Mouse (Mus musculus) liver, embryonic 15.5 days (tissue): ENCODE data around the gene Taf5. TPM values are rescaled to one million over a fixed set of nuclear protein-coding genes. Genes with fewer than 3 reads are reported as not detected.

ENCODE experiments used
- ATAC-seq: fragments of 200-750 bp; cut with Nextera tagmentation; 2 replicates; pipeline ENCODE4 v1.8.0; 2017; ENCODE audit warnings: moderate number of reproducible peaks, mild to moderate bottlenecking, moderate library complexity; ENCODE audit not compliant: insufficient read depth
- H3K27ac ChIP-seq: fragments of 300-500 bp; sonication (generic); replicated peaks from 2 replicates; pipeline ENCODE4 v1.5.1; 2015; ENCODE audit warnings: mild to moderate bottlenecking, inconsistent platforms
- H3K27me3 ChIP-seq: fragments of 300-500 bp; sonication (generic); 2 replicates; pipeline ENCODE4 v1.6.1; 2015; ENCODE audit warnings: mild to moderate bottlenecking, inconsistent platforms
- H3K36me3 ChIP-seq: fragments of 300-500 bp; sonication (generic); replicated peaks from 2 replicates; pipeline ENCODE4 v1.6.1; 2015; ENCODE audit warnings: moderate library complexity, mild to moderate bottlenecking, inconsistent platforms
- H3K4me1 ChIP-seq: fragments of 300-500 bp; sonication (generic); replicated peaks from 2 replicates; pipeline ENCODE4 v1.6.1; 2015; ENCODE audit warnings: inconsistent platforms
- H3K4me2 ChIP-seq: fragments of 300-500 bp; sonication (generic); 2 replicates; pipeline ENCODE4 v1.6.1; 2015; ENCODE audit warnings: moderate library complexity, mild to moderate bottlenecking, inconsistent platforms
- H3K4me3 ChIP-seq: fragments of 300-500 bp; sonication (generic); replicated peaks from 2 replicates; pipeline ENCODE4 v1.5.1; 2015; ENCODE audit warnings: mild to moderate bottlenecking, inconsistent platforms
- H3K9ac ChIP-seq: fragments of 300-500 bp; sonication (generic); 2 replicates; pipeline ENCODE4 v1.6.1; 2015; ENCODE audit warnings: moderate library complexity, mild to moderate bottlenecking, inconsistent platforms
- H3K9me3 ChIP-seq: fragments of 300-500 bp; sonication (generic); replicated peaks from 2 replicates; pipeline ENCODE4 v1.6.1; 2016; ENCODE audit warnings: inconsistent platforms
- WGBS: fragments of 180-500 bp; shearing (Covaris S2); methylation state at CpG from one replicate; pipeline ENCODE4 v1.1.7; 2015; ENCODE audit warnings: mixed read lengths; ENCODE audit not compliant: insufficient replicate concordance; 5-methylcytosine and 5-hydroxymethylcytosine counted together
- polyA plus RNA-seq: library from polyadenylated mRNA; unstranded; fragments of >200 nt; fragmentation: Nextera tagmentation; extraction: Ambion mirVana; gene quantifications from 2 replicates; pipeline ENCODE4 v1.2.1, GENCODE M21; 2015

Taf5 gene
- polyA plus RNA-seq, 1 experiment from 2014 or later: 3.8 TPM

GRCm38 (mm10) chr19:47128835-47129234 lies 61.3 kb downstream of the Taf5 start:
- no peak overlapping the region for H3K4me2 ChIP-seq
- ATAC-seq: no peak
- WGBS: 82% methylated on average over 11 of the region's 11 CpGs
- H3K4me3 ChIP-seq: no peak overlapping the region
- H3K4me1 ChIP-seq: peaks cover 6% of the 10 kb centered on the region; the same call in 1 of the 2 replicates
- no peak overlapping the region for H3K9ac ChIP-seq
- no peak overlapping the region for H3K27ac ChIP-seq
- H3K9me3 ChIP-seq: no peaks in the 10 kb centered on the region
- peaks cover 87% of the 10 kb centered on the region for H3K36me3 ChIP-seq
- no peaks in the 10 kb centered on the region for H3K27me3 ChIP-seq

DNA sequence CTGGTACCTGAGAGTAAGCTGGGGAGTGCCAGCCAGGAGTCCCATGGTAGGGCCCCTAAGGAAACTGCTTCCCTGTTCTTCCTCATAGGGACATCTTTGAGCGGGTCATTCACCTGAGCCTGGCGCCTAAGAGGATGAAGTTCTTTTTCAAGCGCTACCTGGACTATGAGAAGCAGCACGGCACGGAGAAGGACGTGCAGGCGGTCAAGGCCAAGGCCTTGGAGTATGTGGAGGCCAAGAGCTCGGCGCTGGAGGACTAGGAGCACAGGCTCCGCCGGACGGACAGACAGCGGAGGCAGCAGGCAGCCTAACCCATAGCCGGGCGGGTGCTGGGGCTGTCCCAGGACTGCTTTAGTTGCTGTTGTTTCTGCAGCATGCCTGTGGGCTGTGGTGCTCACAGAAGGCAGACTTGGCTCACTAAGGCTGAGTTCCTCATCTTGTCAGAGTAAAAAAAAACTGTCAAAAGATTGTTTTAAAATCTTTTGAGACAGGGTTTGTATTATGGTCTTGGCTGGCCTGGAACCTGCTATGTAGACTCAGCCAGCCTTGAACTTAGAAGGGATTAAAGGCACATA lies 63.1 kb downstream of the Taf5 start:
- Histone ChIP-seq H3K9ac (no peak overlapping the region), H3K36me3 (peaks cover 70% of the 10 kb centered on the region), H3K4me3 (no peak overlapping the region), H3K4me2 (no peak overlapping the region), H3K4me1 (peaks cover 6% of the 10 kb centered on the region; the same call in 1 of the 2 replicates), H3K27me3 (no peaks in the 10 kb centered on the region), H3K9me3 (no peaks in the 10 kb centered on the region), H3K27ac (no peak overlapping the region)
- WGBS: 85% methylated on average over 15 of the region's 15 CpGs
- ATAC-seq: no peak

Other genes starting within 250 kb of the Taf5 start
- 0.23 and 0.36 TPM in 2 replicates for gene Ina, start 53.0 kb upstream of the Taf5 start, polyA plus RNA-seq
- 42.7 and 44.4 TPM in 2 replicates for gene Nt5c2, start 52.6 kb upstream of the Taf5 start, polyA plus RNA-seq
- gene Pcgf6, start 16.8 kb upstream of the Taf5 start, polyA plus RNA-seq: 6.5 and 7.3 TPM in 2 replicates
- gene Usmg5, start 22.9 kb downstream of the Taf5 start, polyA plus RNA-seq: 521 and 705 TPM in 2 replicates
- gene Pdcd11, start 23.0 kb downstream of the Taf5 start, polyA plus RNA-seq: 3.5 TPM in 2 replicates
- gene Calhm2, start 70.5 kb downstream of the Taf5 start, polyA plus RNA-seq: 2.1 and 2.2 TPM in 2 replicates
- not detected in 2 replicates for gene Calhm1, start 76.5 kb downstream of the Taf5 start, polyA plus RNA-seq
- gene Calhm3, start 90.0 kb downstream of the Taf5 start, polyA plus RNA-seq: not detected in 2 replicates
- gene Neurl1a, start 111.1 kb downstream of the Taf5 start, polyA plus RNA-seq: 1.1 and 1.5 TPM in 2 replicates